Mouse (Mus musculus) spleen, adult 2 months (tissue): Measurements from ENCODE around the gene Foxp4.

Source experiments
- CTCF ChIP-seq: fragments of 200-500 bp; IDR thresholded peaks from 2 replicates; pipeline ENCODE4 v1.5.1; 2011; ENCODE audit warnings: mild to moderate bottlenecking, inconsistent platforms; ENCODE audit not compliant: insufficient read depth, insufficient read length, insufficient replicate concordance; ENCODE audit errors: extremely low read depth
- POLR2A ChIP-seq: fragments of 200-500 bp; IDR thresholded peaks from 2 replicates; pipeline ENCODE4 v1.6.1; 2011; ENCODE audit warnings: low read depth, low read length, inconsistent platforms

- TF ChIP-seq POLR2A (no peak), CTCF (no peak)
Observed at GRCm38 (mm10) chr17:47834482-47834767, 90.0 kb downstream of the Foxp4 start, which contains the start of gene Mdfi.
